Mouse (Mus musculus) ES-E14 (cell line): ENCODE data around the gene Eppin.

Experiments
- CHD2 ChIP-seq: IDR thresholded peaks from 2 replicates; pipeline ENCODE4 v1.6.1; 2014; ENCODE audit warnings: mild to moderate bottlenecking, low read depth, low read length, inconsistent platforms
- HCFC1 ChIP-seq: IDR thresholded peaks from 2 replicates; pipeline ENCODE4 v1.6.1; 2012; ENCODE audit warnings: low read length, inconsistent platforms, borderline replicate concordance; ENCODE audit not compliant: insufficient read depth
- MAFK ChIP-seq: IDR thresholded peaks from 2 replicates; pipeline ENCODE4 v1.6.1; 2014; ENCODE audit warnings: mild to moderate bottlenecking, low read depth, low read length, inconsistent platforms; ENCODE audit not compliant: insufficient read depth
- ZC3H11A ChIP-seq: IDR thresholded peaks from 2 replicates; pipeline ENCODE4 v1.6.1; 2012; ENCODE audit warnings: low read depth, mild to moderate bottlenecking, inconsistent platforms, low read length, borderline replicate concordance

DNA sequence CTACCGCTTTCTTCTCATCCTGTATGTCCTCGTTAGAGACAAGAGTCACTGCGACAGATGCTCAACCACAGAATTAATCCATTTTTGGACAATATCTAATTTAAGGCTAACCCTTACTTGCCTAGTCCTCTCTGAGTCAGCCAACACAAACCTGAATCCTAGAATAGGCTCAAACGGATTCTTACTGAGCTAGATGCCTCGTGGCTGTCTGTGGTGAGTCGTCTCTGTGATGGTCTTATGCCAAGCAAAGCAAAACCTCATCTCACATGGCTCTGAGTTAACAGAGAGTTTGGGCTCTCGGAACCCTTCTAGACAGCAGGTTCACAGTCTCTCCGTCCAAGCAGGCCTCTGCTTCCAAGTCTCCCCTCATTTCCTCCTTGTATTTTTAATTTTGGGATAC, 11.0 kb upstream of the Eppin start:
- TF ChIP-seq ZC3H11A (no peak), CHD2 (no peak), HCFC1 (no peak), MAFK (no peak)
